8 mouse cellular contexts compared by ENCODE assay signal in genomic region chr4:109116494-109116893, GRCm38 (mm10).
A peak's percentile ranks its signal among the peaks of the same experiment; 100 is the strongest.
DNase-seq lines count a peak whose midpoint lies in the region; ATAC-seq and TF ChIP-seq lines count a peak whose summit lies in the region.

No protein-coding gene starts in this region.

- WGBS in heart, embryonic 14.5 days, result 61% methylated on average over 3 of the region's 3 CpGs
- WGBS in liver, embryonic 14.5 days (ENCODE audit: insufficient replicate concordance), result 48% methylated on average over 3 of the region's 3 CpGs
- 37% methylated on average over 3 of the region's 3 CpGs for WGBS in stomach, postnatal 0 days

- H3K36me3 ChIP-seq in heart, embryonic 14.5 days (ENCODE audit: control insufficient read depth, insufficient read depth, low read length), result no peaks in the 10 kb centered on the region
- no peaks in the 10 kb centered on the region for H3K36me3 ChIP-seq in liver, embryonic 14.5 days (replicated peaks; ENCODE audit: control insufficient read depth, insufficient read depth, low read depth)
- no peaks in the 10 kb centered on the region for H3K36me3 ChIP-seq in stomach, postnatal 0 days (ENCODE audit: control insufficient read depth, insufficient read depth, low read length)

- peak overlapping the region; percentile 86 for H3K4me2 ChIP-seq in heart, embryonic 14.5 days (ENCODE audit: low read length)
- H3K4me2 ChIP-seq in liver, embryonic 14.5 days (ENCODE audit: low read depth), result peak overlapping the region; percentile 90
- H3K4me2 ChIP-seq in stomach, postnatal 0 days (replicated peaks; ENCODE audit: low read depth), result peak overlapping the region; percentile 66; the same call in 1 of the 2 replicates

- no peak overlapping the region for H3K27ac ChIP-seq in heart, embryonic 14.5 days (replicated peaks in 1 of 2; ENCODE audit: control insufficient read depth in 1 of 2, insufficient read depth in 1 of 2, low read depth in 2 of 2, low read length in 2 of 2)
- H3K27ac ChIP-seq in liver, embryonic 14.5 days, result no peak overlapping the region
- no peak overlapping the region for H3K27ac ChIP-seq in stomach, postnatal 0 days (replicated peaks)

- no peak for ATAC-seq in heart, embryonic 14.5 days (ENCODE audit: insufficient number of reproducible peaks, insufficient read depth, low FRiP score, low read depth)
- no peak for ATAC-seq in liver, embryonic 14.5 days (ENCODE audit: insufficient read depth)
- no peak for ATAC-seq in stomach, postnatal 0 days (ENCODE audit: low FRiP score, low TSS enrichment)

- peak overlapping the region; percentile 78 for H3K9ac ChIP-seq in heart, embryonic 14.5 days (ENCODE audit: low read length)
- no peak overlapping the region for H3K9ac ChIP-seq in liver, embryonic 14.5 days (replicated peaks)
- no peak overlapping the region for H3K9ac ChIP-seq in stomach, postnatal 0 days (ENCODE audit: low read length)

- DNase-seq in cerebellum, adult 11 months, result peak; percentile 20
- DNase-seq in cerebellum, postnatal 14 days, result no peak
- peak; percentile 64 for DNase-seq in adrenal gland, adult 8-10 months
- DNase-seq in liver, embryonic 14.5 days (ENCODE audit: low read depth in 3 of 3, low spot score in 3 of 3), result peak in 1 of 3 experiments; percentile 11
- peak; percentile 25 for DNase-seq in stomach, postnatal 0 days (ENCODE audit: low spot score)
- DNase-seq in thymus, postnatal 0 days (ENCODE audit: low spot score), result no peak
- no peak for DNase-seq in cerebellum, postnatal 4 days (ENCODE audit: low spot score in 2 of 2)

- peak overlapping the region in 1 of 2 experiments; percentile 56; a peak in 1 of 4 replicates for H3K4me3 ChIP-seq in heart, embryonic 14.5 days (ENCODE audit: control insufficient read depth in 1 of 2, insufficient read depth in 1 of 2, low read depth in 1 of 2, low read length in 2 of 2)
- peak overlapping the region in 1 of 2 experiments; percentile 65; a peak in 2 of 4 replicates for H3K4me3 ChIP-seq in liver, embryonic 14.5 days (ENCODE audit: insufficient read depth in 1 of 2, low read depth in 2 of 2, low read length in 2 of 2)
- H3K4me3 ChIP-seq in stomach, postnatal 0 days (ENCODE audit: low read depth, low read length), result peak overlapping the region; percentile 60; the same call in 1 of the 2 replicates

- no peaks in the 10 kb centered on the region for H3K27me3 ChIP-seq in heart, embryonic 14.5 days (ENCODE audit: control insufficient read depth, insufficient read depth, low read length)
- no peaks in the 10 kb centered on the region for H3K27me3 ChIP-seq in liver, embryonic 14.5 days (ENCODE audit: control insufficient read depth, insufficient read depth, low read length)
- no peaks in the 10 kb centered on the region for H3K27me3 ChIP-seq in stomach, postnatal 0 days (ENCODE audit: control insufficient read depth, insufficient read depth, low read length)

- no peak for TF ChIP-seq EP300 in liver, embryonic 14.5 days (IDR thresholded peaks at IDR 0.05; ENCODE audit: low read depth)
- no peak for TF ChIP-seq EP300 in stomach, postnatal 0 days (optimal IDR thresholded peaks at IDR 0.05)

- peaks cover 11 to 39% of the 10 kb centered on the region in 2 experiments for H3K4me1 ChIP-seq in heart, embryonic 14.5 days (ENCODE audit: control insufficient read depth in 2 of 2, insufficient read depth in 2 of 2, low read length in 2 of 2)
- peaks cover 13 to 18% of the 10 kb centered on the region in 2 experiments for H3K4me1 ChIP-seq in liver, embryonic 14.5 days (replicated peaks; ENCODE audit: control insufficient read depth in 2 of 2, insufficient read depth in 2 of 2, low read length in 1 of 2)
- peaks cover 5% of the 10 kb centered on the region for H3K4me1 ChIP-seq in stomach, postnatal 0 days (replicated peaks; ENCODE audit: control insufficient read depth, insufficient read depth)

- no peak for TF ChIP-seq CTCF in liver, embryonic 14.5 days (IDR thresholded peaks at IDR 0.05; ENCODE audit: low read depth)
- TF ChIP-seq CTCF in stomach, postnatal 0 days (IDR thresholded peaks at IDR 0.05; ENCODE audit: low read depth), result no peak

- no peaks in the 10 kb centered on the region for H3K9me3 ChIP-seq in heart, embryonic 14.5 days (ENCODE audit: control insufficient read depth, low read length)
- no peaks in the 10 kb centered on the region for H3K9me3 ChIP-seq in liver, embryonic 14.5 days (ENCODE audit: control insufficient read depth, low read length)
- H3K9me3 ChIP-seq in stomach, postnatal 0 days (ENCODE audit: control insufficient read depth, low read length), result no peaks in the 10 kb centered on the region

Comparison
In these comparisons a context has a peak if more than half of its experiments do, and no peak if none do; other contexts are left out.
1. DNase-seq: peak in cerebellum, adult 11 months (single experiment), adrenal gland, adult 8-10 months (single experiment) and stomach, postnatal 0 days (single experiment); none in cerebellum, postnatal 14 days (0 of 2), thymus, postnatal 0 days (single experiment) and cerebellum, postnatal 4 days (0 of 2).
2. Peak in every context shown above with its lines, with median percentiles within 50 percentile points of each other: H3K4me2 ChIP-seq.